Mouse (Mus musculus) cerebellum, adult 2 months (tissue): ENCODE measurements around the gene Gucy1b1. TPM values are rescaled to one million over a fixed set of nuclear protein-coding genes. Genes with fewer than 3 reads are reported as not detected.

Source experiments
- DNase-seq, 2 experiments: peaks; one replicate each; pipeline ENCODE4 v3.0.0; 2021
- H3K27ac ChIP-seq: fragments of 200-500 bp; 2 replicates; pipeline ENCODE4 v1.5.1; 2012; ENCODE audit warnings: low read length, control low read depth, inconsistent platforms; ENCODE audit not compliant: insufficient read depth
- H3K27me3 ChIP-seq: fragments of 200-500 bp; 2 replicates; pipeline ENCODE4 v1.6.1; 2012; ENCODE audit warnings: inconsistent platforms, mild to moderate bottlenecking, low read length, moderate library complexity; ENCODE audit not compliant: control insufficient read depth, insufficient read depth
- H3K4me1 ChIP-seq: fragments of 200-500 bp; 2 replicates; pipeline ENCODE4 v1.6.1; 2011; ENCODE audit warnings: low read length; ENCODE audit not compliant: control insufficient read depth, insufficient read depth
- H3K4me3 ChIP-seq: fragments of 200-500 bp; replicated peaks from 2 replicates; pipeline ENCODE3; 2011; ENCODE audit warnings: mild to moderate bottlenecking, low read depth, low read length, control low read depth; ENCODE audit not compliant: insufficient read depth
- CTCF ChIP-seq: fragments of 200-500 bp; IDR thresholded peaks from 2 replicates; pipeline ENCODE4 v1.5.1; 2011; ENCODE audit warnings: low read depth, mild to moderate bottlenecking, control low read depth, low read length, moderate library complexity, borderline replicate concordance; ENCODE audit not compliant: insufficient read depth
- POLR2A ChIP-seq: fragments of 200-500 bp; IDR thresholded peaks from 2 replicates; pipeline ENCODE4 v1.6.1; 2011; ENCODE audit warnings: low read length, control low read depth, borderline replicate concordance; ENCODE audit not compliant: insufficient read depth
- WGBS: fragments of 180-500 bp; shearing (Covaris S2); methylation state at CpG from one replicate; pipeline ENCODE4 v1.1.7; 2018; 5-methylcytosine and 5-hydroxymethylcytosine counted together
- polyA plus RNA-seq: library from polyadenylated mRNA; depleted of rRNA; stranded (reverse); fragments of >200 nt; gene quantifications from 2 replicates; pipeline ENCODE4 v1.2.3, GENCODE M21; 2012

The Gucy1b1 gene
- polyA plus RNA-seq, 1 experiment, result 51.7 TPM

DNA sequence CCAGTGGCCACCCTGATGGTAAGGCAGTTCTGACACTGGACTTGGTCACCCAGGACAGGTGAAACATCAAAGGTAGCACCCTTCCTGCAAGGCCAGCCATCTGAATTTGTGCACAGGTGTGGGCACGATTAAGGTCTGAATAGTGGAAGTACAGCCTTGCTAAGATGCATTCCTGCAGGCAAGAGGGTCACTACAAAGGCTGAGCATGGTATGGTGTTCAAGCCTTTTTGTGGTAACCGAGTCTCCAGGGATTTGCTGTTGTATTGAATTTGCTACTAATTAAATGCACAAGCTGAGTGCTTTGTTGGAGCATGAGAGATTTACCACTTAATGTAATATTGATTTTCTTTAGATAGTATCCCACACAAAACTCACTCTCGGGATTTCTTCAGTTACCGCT lies 26.4 kb downstream of the Gucy1b1 start:
- DNase-seq, result no peak
- no peaks in the 10 kb centered on the region for H3K27me3 ChIP-seq
- TF ChIP-seq CTCF (no peak), POLR2A (no peak)
- H3K27ac ChIP-seq, result no peak overlapping the region
- H3K4me3 ChIP-seq, result no peak overlapping the region
- no peaks in the 10 kb centered on the region for H3K4me1 ChIP-seq
- 84% methylated on average over 4 of the region's 4 CpGs for WGBS

DNA sequence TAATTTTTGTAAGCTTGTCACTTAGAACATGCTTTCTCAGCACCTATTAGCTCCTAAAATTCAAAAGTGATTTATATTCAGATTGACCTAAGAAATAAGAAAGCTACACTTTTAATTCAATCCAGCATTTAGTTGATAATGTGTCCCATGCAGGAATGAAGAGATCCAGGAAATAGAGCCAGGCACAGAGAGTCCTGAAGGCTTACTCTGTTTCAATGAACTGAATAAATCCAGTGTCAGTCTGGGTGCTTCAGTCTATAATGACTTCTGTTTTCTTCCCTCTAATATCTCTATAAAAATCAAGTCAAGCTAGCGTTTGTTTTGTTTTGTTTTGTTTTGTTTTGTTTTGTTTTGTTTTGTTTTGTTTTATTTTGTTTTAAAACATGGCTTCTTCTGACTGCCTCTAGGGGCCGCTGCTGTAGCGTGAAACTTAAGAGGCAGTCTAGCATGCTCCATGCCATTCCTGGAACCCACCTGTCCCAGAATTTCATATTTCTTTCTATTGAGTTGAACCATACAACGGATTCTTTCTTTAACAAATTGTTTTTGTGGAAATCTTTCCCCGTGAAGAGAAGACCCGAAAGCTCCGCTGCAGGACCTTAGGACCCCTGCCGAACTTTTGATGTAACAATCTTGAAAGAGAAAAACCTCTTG lies 27.3 kb downstream of the Gucy1b1 start:
- TF ChIP-seq POLR2A, result no peak
- TF ChIP-seq CTCF, result peak; percentile 80
- no peaks in the 10 kb centered on the region for H3K27me3 ChIP-seq
- WGBS, result 23% methylated on average over 8 of the region's 8 CpGs
- no peak overlapping the region for H3K4me3 ChIP-seq
- no peaks in the 10 kb centered on the region for H3K4me1 ChIP-seq
- no peak overlapping the region for H3K27ac ChIP-seq
- peak; percentile 42 to 48 for DNase-seq

DNA sequence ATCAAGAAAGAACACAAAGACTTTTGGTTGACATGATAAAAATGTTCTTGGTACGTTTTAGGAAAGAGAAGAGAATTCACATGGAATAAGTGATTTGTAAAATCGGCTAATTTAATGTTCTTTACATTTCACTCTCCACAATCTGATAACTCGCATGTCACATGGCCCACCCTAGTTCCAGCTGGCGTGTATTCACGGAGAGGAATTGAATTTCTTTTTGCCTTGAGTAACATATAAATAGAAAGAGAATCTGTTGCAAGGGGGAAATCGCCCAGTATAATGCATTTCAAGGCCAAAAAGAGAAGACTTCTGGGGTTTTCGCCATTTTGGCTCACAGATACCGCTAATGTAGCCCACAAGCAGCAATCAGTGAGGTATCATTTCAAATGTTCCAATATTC lies 28.4 kb downstream of the Gucy1b1 start:
- no peak for DNase-seq
- no peaks in the 10 kb centered on the region for H3K27me3 ChIP-seq
- H3K4me3 ChIP-seq, result no peak overlapping the region
- TF ChIP-seq POLR2A (no peak), CTCF (no peak)
- 92% methylated on average over 8 of the region's 8 CpGs for WGBS
- no peak overlapping the region for H3K27ac ChIP-seq
- no peaks in the 10 kb centered on the region for H3K4me1 ChIP-seq

DNA sequence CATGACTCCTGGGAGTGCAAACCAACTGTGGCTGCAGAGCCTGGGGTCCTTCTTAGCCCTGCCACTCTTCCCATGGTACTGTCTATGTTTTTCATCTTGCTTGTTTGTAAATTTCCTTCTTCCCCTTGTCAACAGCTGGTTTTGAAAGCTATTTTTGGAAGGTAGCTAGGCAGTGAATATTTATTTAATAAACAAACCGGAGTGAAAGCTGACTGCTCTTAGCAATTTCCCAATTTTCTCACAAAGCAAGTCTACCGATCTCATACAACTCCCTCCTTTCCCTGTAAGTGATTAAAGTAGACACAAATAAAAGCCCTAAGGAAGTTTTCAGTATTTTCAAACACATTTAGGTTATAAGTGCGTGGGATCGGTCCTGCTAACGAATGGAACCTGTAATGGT lies 29.6 kb downstream of the Gucy1b1 start:
- Histone ChIP-seq H3K27ac (no peak overlapping the region), H3K4me1 (no peaks in the 10 kb centered on the region), H3K27me3 (no peaks in the 10 kb centered on the region), H3K4me3 (no peak overlapping the region)
- DNase-seq, result no peak
- 94% methylated on average over 5 of the region's 5 CpGs for WGBS
- TF ChIP-seq POLR2A (no peak), CTCF (no peak)

DNA sequence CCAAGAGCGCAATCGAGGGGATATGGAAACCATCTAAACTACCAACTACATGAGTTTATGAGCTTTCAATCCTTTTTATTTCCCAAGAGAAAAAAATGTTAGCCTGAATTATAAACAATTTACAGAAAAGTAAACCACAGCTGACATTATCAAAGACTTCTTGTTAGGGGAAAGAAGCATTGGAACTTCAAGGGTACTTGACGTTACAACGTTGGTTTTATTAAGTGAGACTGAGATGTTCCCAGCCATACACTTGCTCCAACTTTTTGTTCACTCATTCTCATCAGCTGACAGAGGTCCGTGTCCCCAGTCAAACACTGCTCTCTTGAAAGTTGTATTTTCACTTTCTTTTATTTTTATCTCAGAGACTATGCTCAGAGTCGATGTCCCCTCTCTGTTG lies 30.8 kb downstream of the Gucy1b1 start:
- Histone ChIP-seq H3K4me3 (no peak overlapping the region), H3K4me1 (no peaks in the 10 kb centered on the region), H3K27me3 (no peaks in the 10 kb centered on the region), H3K27ac (no peak overlapping the region)
- DNase-seq, result no peak
- WGBS, result 92% methylated on average over 6 of the region's 6 CpGs
- TF ChIP-seq POLR2A (no peak), CTCF (no peak)

DNA sequence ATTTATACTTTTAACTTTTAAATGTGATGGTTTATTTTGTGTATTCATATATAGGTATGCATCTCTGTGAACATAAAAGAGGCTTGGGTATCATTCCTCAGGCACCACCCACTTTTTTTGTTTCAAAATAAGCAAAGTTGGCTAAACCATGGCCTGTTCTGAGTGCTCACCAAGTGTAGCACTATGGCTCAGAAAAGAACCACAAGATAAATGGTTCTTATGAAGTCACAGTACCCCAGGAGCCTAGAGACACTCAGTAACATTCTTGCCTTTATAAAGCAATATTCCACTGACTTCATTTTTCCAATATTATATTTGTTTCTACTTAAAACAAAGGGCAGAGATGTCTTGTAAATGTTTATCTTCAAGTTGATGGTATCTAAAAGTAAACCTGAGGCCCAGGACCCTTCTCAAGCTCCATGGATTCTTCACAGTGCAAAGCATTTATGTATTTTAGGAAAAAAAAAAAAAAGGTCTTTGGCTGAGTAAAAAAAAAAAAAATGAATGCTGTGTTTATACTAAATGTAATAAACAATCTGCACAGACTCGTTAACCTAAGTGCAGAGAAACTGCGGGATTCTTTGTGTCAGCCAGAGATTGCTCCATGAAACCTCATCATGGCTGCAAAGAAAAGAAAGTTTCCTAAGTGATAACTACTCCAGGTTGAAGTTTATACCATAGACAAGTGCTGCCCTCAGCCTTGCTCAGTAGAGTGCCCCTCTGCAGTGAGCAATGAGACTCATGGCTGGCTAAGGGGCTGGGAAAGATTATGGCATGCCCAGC lies 38.0 kb downstream of the Gucy1b1 start:
- TF ChIP-seq CTCF (no peak), POLR2A (no peak)
- no peak for DNase-seq
- Histone ChIP-seq H3K27ac (no peak overlapping the region), H3K4me3 (no peak overlapping the region), H3K27me3 (no peaks in the 10 kb centered on the region), H3K4me1 (no peaks in the 10 kb centered on the region)
- WGBS, result 97% methylated on average over 2 of the region's 2 CpGs

DNA sequence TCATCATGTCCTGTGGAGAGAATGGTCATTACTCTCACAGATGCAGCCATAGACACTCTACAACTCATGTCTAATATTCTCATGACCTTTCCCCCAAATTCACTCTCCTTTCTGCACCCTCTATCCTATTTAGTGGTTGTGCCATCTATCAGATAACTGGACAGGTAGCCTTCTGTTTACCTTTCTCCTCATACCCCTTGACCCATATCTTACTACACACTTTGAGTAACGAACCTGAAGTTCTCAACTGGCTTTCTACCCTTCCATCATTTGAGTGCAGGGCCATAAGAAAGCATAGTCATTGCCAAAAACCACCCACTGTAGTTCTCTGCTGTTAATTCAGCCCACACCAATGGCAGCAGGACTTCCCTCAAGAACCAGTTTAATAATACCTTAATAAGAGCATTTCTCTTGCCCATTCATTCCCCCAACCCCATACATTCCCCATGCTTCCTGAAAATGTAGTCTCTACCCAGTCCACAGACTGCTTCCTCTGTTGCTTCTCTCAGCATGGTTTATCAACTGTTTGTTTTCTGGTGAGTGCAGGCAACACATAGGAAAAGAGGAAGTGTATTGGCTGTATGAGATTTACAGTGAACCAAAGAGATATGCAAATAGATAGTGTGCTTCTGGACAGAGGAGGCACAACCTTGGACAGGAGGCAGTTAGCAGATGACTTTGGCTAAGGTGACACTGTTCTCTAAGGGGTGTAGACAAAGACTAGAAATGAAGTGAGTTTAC lies 44.3 kb downstream of the Gucy1b1 start:
- Histone ChIP-seq H3K27ac (no peak overlapping the region), H3K4me1 (no peaks in the 10 kb centered on the region), H3K4me3 (no peak overlapping the region), H3K27me3 (no peaks in the 10 kb centered on the region)
- no peak for DNase-seq
- WGBS, result 88% methylated on average over 1 of the region's 1 CpGs
- no peak for TF ChIP-seq POLR2A
- no peak for TF ChIP-seq CTCF

DNA sequence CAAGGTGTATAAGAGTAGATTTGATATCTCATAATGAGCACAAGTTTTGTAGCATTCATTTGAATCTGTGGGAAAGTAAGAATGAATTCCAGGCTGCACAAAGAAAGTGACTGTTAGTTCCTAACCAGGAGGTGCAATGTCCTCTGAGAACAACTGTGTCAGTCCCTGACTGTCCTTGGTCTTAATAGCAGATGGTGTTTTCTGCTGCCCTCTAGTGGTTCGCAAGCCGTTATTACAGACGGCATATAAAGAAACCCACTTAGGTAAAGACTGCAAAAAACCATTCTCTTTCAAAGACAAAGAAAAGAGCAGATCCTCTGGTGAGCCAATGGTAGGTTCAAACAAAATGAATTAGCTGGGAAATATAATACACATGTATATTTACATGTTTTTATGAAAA lies 45.3 kb downstream of the Gucy1b1 start:
- WGBS, result 2% methylated on average over 3 of the region's 3 CpGs
- Histone ChIP-seq H3K4me1 (no peaks in the 10 kb centered on the region), H3K27ac (no peak overlapping the region), H3K4me3 (no peak overlapping the region), H3K27me3 (no peaks in the 10 kb centered on the region)
- no peak for TF ChIP-seq POLR2A
- TF ChIP-seq CTCF, result peak; percentile 67
- peak in 1 of 2 experiments; percentile 63 for DNase-seq
